Mouse (Mus musculus) forebrain, postnatal 0 days (tissue): ENCODE measurements at regions not wholly inside any gene's neighbourhood (a gene's known extent, or its start where the extent isn't known, plus 50 kb on each side); places are given as distances from the start of the nearest gene placed in this dataset.
A peak's percentile ranks its signal among the peaks of the same experiment; 100 is the strongest.

Experiments used
- ATAC-seq: fragments of 200-750 bp; cut with Nextera tagmentation; 2 replicates; pipeline ENCODE4 v1.8.0; 2017; ENCODE audit warnings: mild to moderate bottlenecking, moderate library complexity
- DNase-seq: peaks from one replicate; pipeline ENCODE4 v3.0.0-alpha.2; 2015
- H3K27ac ChIP-seq: fragments of 300-500 bp; sonication (generic); 2 replicates; pipeline ENCODE4 v1.5.1; 2014; ENCODE audit warnings: low read depth, mild to moderate bottlenecking, antibody characterized with exemption, low read length, moderate library complexity, mixed read lengths
- H3K27me3 ChIP-seq: fragments of 300-500 bp; sonication (generic); 2 replicates; pipeline ENCODE4 v1.6.1; 2014; ENCODE audit warnings: mild to moderate bottlenecking, low read length, mixed read lengths; ENCODE audit not compliant: insufficient read depth
- H3K36me3 ChIP-seq: fragments of 300-500 bp; sonication (generic); 2 replicates; pipeline ENCODE4 v1.6.1; 2014; ENCODE audit warnings: mild to moderate bottlenecking, moderate library complexity; ENCODE audit not compliant: insufficient read depth
- H3K4me1 ChIP-seq: fragments of 300-500 bp; sonication (generic); 2 replicates; pipeline ENCODE4 v1.6.1; 2014; ENCODE audit warnings: antibody characterized with exemption; ENCODE audit not compliant: insufficient read depth
- H3K4me2 ChIP-seq: fragments of 300-500 bp; sonication (generic); 2 replicates; pipeline ENCODE4 v1.6.1; 2014; ENCODE audit warnings: low read depth, mild to moderate bottlenecking, moderate library complexity
- H3K4me3 ChIP-seq: fragments of 300-500 bp; sonication (generic); 2 replicates; pipeline ENCODE4 v1.5.1; 2014; ENCODE audit warnings: low read depth, low read length, mixed read lengths
- H3K9ac ChIP-seq: fragments of 300-500 bp; sonication (generic); 2 replicates; pipeline ENCODE4 v1.6.1; 2014; ENCODE audit warnings: mild to moderate bottlenecking
- H3K9me3 ChIP-seq: fragments of 300-500 bp; sonication (generic); 2 replicates; pipeline ENCODE4 v1.6.1; 2016; ENCODE audit warnings: low read length
- CTCF ChIP-seq: sonication (generic); IDR thresholded peaks from 2 replicates; pipeline ENCODE4 v1.5.1; 2016; ENCODE audit warnings: antibody characterized with exemption, control low read depth, low read depth
- WGBS: fragments of 180-500 bp; shearing (Covaris S2); extraction: QIAGEN DNeasy Blood & Tissue Kit; methylation state at CpG from one replicate; pipeline ENCODE4 v1.1.7; 2014; 5-methylcytosine and 5-hydroxymethylcytosine counted together

- Histone ChIP-seq H3K9me3 (no peaks in the 10 kb centered on the region), H3K4me1 (no peaks in the 10 kb centered on the region), H3K9ac (no peak overlapping the region), H3K4me3 (no peak overlapping the region), H3K4me2 (no peak overlapping the region), H3K36me3 (no peaks in the 10 kb centered on the region), H3K27ac (no peak overlapping the region), H3K27me3 (no peaks in the 10 kb centered on the region)
- DNase-seq (no peak), ATAC-seq (no peak)
- TF ChIP-seq CTCF = no peak
These were observed 654.3 kb downstream of the Lrriq3 start for GRCm38 (mm10) chr3:155747511-155747910.

GRCm38 (mm10) chr3:155757285-155757684 is 664.1 kb downstream of the Lrriq3 start:
- no peak overlapping the region for H3K27ac ChIP-seq
- H3K36me3 ChIP-seq = no peaks in the 10 kb centered on the region
- DNase-seq (no peak), ATAC-seq (no peak)
- H3K9me3 ChIP-seq = no peaks in the 10 kb centered on the region
- no peak overlapping the region for H3K9ac ChIP-seq
- H3K4me2 ChIP-seq = no peak overlapping the region
- TF ChIP-seq CTCF = no peak
- H3K4me1 ChIP-seq = no peaks in the 10 kb centered on the region
- WGBS = 87% methylated on average over 3 of the region's 3 CpGs
- H3K4me3 ChIP-seq = no peak overlapping the region
- H3K27me3 ChIP-seq = no peaks in the 10 kb centered on the region

GRCm38 (mm10) chr3:155776019-155776418 is 682.8 kb downstream of the Lrriq3 start:
- Histone ChIP-seq H3K4me3 (no peak overlapping the region), H3K9ac (no peak overlapping the region), H3K27me3 (no peaks in the 10 kb centered on the region), H3K4me1 (no peaks in the 10 kb centered on the region), H3K27ac (no peak overlapping the region), H3K36me3 (no peaks in the 10 kb centered on the region), H3K9me3 (no peaks in the 10 kb centered on the region), H3K4me2 (no peak overlapping the region)
- no peak for TF ChIP-seq CTCF
- 94% methylated on average over 1 of the region's 1 CpGs for WGBS
- DNase-seq = no peak
- no peak for ATAC-seq

- H3K27me3 ChIP-seq = no peaks in the 10 kb centered on the region
- no peak overlapping the region for H3K27ac ChIP-seq
- H3K9me3 ChIP-seq = no peaks in the 10 kb centered on the region
- no peak for ATAC-seq
- no peak for DNase-seq
- H3K4me3 ChIP-seq = no peak overlapping the region
- WGBS = 86% methylated on average over 1 of the region's 1 CpGs
- no peak overlapping the region for H3K4me2 ChIP-seq
- no peak for TF ChIP-seq CTCF
- H3K4me1 ChIP-seq = no peaks in the 10 kb centered on the region
- H3K9ac ChIP-seq = no peak overlapping the region
- no peaks in the 10 kb centered on the region for H3K36me3 ChIP-seq
These were observed 683.8 kb downstream of the Lrriq3 start for GRCm38 (mm10) chr3:155777025-155777424.

- H3K27ac ChIP-seq = no peak overlapping the region
- no peaks in the 10 kb centered on the region for H3K9me3 ChIP-seq
- WGBS = 62% methylated on average over 2 of the region's 2 CpGs
- ATAC-seq = no peak
- no peaks in the 10 kb centered on the region for H3K27me3 ChIP-seq
- H3K4me3 ChIP-seq = no peak overlapping the region
- H3K9ac ChIP-seq = no peak overlapping the region
- DNase-seq = no peak
- no peaks in the 10 kb centered on the region for H3K36me3 ChIP-seq
- no peak overlapping the region for H3K4me2 ChIP-seq
- TF ChIP-seq CTCF = no peak
- H3K4me1 ChIP-seq = no peaks in the 10 kb centered on the region
These were observed 722.5 kb downstream of the Lrriq3 start for GRCm38 (mm10) chr3:155815693-155816092.

GRCm38 (mm10) chr3:155824863-155825262 is 731.6 kb downstream of the Lrriq3 start:
- no peak for TF ChIP-seq CTCF
- 96% methylated on average over 2 of the region's 2 CpGs for WGBS
- ATAC-seq (no peak), DNase-seq (no peak)
- H3K4me2 ChIP-seq = no peak overlapping the region
- H3K4me3 ChIP-seq = no peak overlapping the region
- no peaks in the 10 kb centered on the region for H3K4me1 ChIP-seq
- no peaks in the 10 kb centered on the region for H3K27me3 ChIP-seq
- H3K9ac ChIP-seq = no peak overlapping the region
- no peak overlapping the region for H3K27ac ChIP-seq
- H3K9me3 ChIP-seq = no peaks in the 10 kb centered on the region
- no peaks in the 10 kb centered on the region for H3K36me3 ChIP-seq

GRCm38 (mm10) chr3:155866286-155866685 is 695.3 kb upstream of the Negr1 start:
- peak; percentile 47 for ATAC-seq
- Histone ChIP-seq H3K36me3 (no peaks in the 10 kb centered on the region), H3K9ac (no peak overlapping the region), H3K4me2 (no peak overlapping the region), H3K27me3 (no peaks in the 10 kb centered on the region), H3K4me3 (no peak overlapping the region), H3K9me3 (no peaks in the 10 kb centered on the region), H3K27ac (no peak overlapping the region), H3K4me1 (no peaks in the 10 kb centered on the region)
- no peak for TF ChIP-seq CTCF
- DNase-seq = no peak

- Histone ChIP-seq H3K9me3 (no peaks in the 10 kb centered on the region), H3K27ac (no peak overlapping the region), H3K4me1 (no peaks in the 10 kb centered on the region), H3K4me2 (no peak overlapping the region), H3K4me3 (no peak overlapping the region), H3K36me3 (no peaks in the 10 kb centered on the region), H3K9ac (no peak overlapping the region), H3K27me3 (no peaks in the 10 kb centered on the region)
- no peak for ATAC-seq
- WGBS = 97% methylated on average over 3 of the region's 3 CpGs
- DNase-seq = no peak
- TF ChIP-seq CTCF = no peak
These were observed 685.9 kb upstream of the Negr1 start for GRCm38 (mm10) chr3:155875696-155876095.
